Mouse (Mus musculus): ENCODE results near the gene L2hgdh.

DNA sequence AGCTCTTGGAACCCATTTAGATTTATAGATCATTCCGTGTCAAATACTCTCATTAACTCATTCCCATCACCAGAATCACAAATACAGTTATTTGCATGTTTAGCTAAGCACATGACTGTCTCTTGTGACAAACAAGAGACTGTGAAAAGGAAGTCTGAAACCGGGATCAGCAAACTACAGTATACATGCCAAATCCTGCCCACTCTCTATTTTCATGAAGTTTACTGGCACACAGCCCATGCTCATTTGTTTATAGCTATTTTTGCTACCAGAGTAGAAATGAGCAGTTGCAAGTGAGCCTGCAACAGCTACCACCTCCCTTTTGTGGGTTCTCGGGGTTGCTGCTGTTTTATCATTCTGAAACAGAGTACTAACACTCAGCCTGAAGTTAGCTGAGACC lies 79.8 kb downstream of the L2hgdh start:
- TF ChIP-seq CTCF (conservative IDR thresholded peaks at IDR 0.05; ENCODE audit: low read length), result no peak
- TF ChIP-seq NANOG (IDR thresholded peaks at IDR 0.05; ENCODE audit: borderline replicate concordance, low read length), result no peak
